Mouse (Mus musculus) megakaryocyte progenitor cell, adult 5-6 weeks (primary cell): ENCODE data around the gene Plce1. TPM values are rescaled to one million over a fixed set of nuclear protein-coding genes. Genes with fewer than 3 reads are reported as not detected.

Experiments
- ATAC-seq: replicated peaks from 2 replicates; pipeline ENCODE4 v1.8.0; 2016; ENCODE audit warnings: mild to moderate bottlenecking, moderate TSS enrichment, inconsistent platforms; ENCODE audit not compliant: poor library complexity
- total RNA-seq, 2 experiments: library from RNA; stranded (forward) in 1 of 2; stranded (reverse) in 1 of 2; fragments of 157-497, 149-512 nt in 1 of 2; fragments of 200-1000 nt in 1 of 2; gene quantifications; 2 replicates each; pipeline versions ENCODE4 v1.2.3 to v1.2.4; 2015 to 2017

The Plce1 gene
- total RNA-seq, 2 experiments from 2014 or later: 0.08 TPM; not detected in 1

- no peak for ATAC-seq
Observed at GRCm38 (mm10) chr19:38798291-38798690, 317.4 kb downstream of the Plce1 start.

DNA sequence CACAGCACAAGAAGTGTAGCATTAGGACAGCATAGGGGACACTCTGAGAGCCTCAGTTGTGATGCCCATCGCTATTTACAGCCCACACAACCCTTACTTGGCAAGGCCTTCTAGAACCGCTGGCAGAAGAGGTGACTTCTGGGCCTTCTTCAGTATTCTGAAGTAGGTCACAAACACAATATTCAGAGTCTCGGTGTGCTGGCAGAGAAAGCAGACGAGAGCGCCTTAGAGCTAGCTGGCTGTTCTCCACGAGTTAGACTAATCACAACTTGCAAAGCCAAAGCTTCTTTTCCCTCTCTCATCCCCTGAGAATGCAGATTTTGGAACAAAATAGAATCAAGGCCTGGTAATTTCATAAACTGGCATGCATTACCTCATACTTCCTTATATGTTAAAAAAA is 317.9 kb downstream of the Plce1 start:
- ATAC-seq: no peak

DNA sequence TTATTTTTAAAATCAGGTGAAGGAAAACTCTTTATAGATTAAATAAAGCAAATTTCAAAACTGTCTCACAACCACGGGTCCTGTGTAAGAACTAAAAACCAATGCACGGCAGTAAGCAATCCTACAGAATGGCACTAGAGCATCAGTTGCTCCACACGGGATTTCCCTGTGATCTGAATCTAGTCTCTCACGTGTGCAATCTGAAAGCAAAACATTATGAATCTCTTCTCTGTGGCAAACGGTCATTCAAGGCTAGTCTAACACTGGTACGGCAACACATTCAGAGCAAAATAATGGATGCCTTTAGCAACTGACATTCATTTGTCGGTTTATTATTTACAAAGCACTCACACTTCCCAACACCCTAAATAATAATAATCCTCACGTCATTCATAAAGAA is 337.3 kb downstream of the Plce1 start:
- ATAC-seq: no peak

GRCm38 (mm10) chr19:38818766-38819426 is 338.0 kb downstream of the Plce1 start, which contains the start of gene Noc3l:
Gene Noc3l, minus strand, starts transcription at chr19:38819237.
- peak; percentile 95 for ATAC-seq

- peak; percentile 47 for ATAC-seq
Observed at GRCm38 (mm10) chr19:38819427-38819802, 338.5 kb downstream of the Plce1 start.

- ATAC-seq: peak; percentile 64
Observed at GRCm38 (mm10) chr19:38820186-38820804, 339.4 kb downstream of the Plce1 start.

GRCm38 (mm10) chr19:38833224-38833623 is 352.3 kb downstream of the Plce1 start:
- ATAC-seq: no peak

Other genes with a start within 250 kb of the Plce1 start
- gene Lgi1, start 216.6 kb upstream of the Plce1 start, total RNA-seq (2015): 0.02 TPM in 1 of 2 replicates, not detected in the other
- not detected in 2 replicates for gene Lgi1, start 216.6 kb upstream of the Plce1 start, total RNA-seq (2017)
- gene Slc35g1, start 85.1 kb upstream of the Plce1 start, total RNA-seq (2015): 9.9 and 14.3 TPM in 2 replicates
- 10.2 and 12.9 TPM in 2 replicates for gene Slc35g1, start 85.1 kb upstream of the Plce1 start, total RNA-seq (2017)